Mouse (Mus musculus) adrenal gland (tissue): ENCODE measurements around the gene Sel1l.

ENCODE experiments used
- intact Hi-C: fragments of 180-260 bp; cut with DNase I; formaldehyde crosslinking; loops from one replicate; pipeline ENCODE4 v1.15.1; 2025
- microRNA-seq, 2 experiments: library from miRNA; unstranded; fragments of <30 nt; microRNA quantifications; one replicate each; pipeline ENCODE4; 2019

The Sel1l gene

DNA sequence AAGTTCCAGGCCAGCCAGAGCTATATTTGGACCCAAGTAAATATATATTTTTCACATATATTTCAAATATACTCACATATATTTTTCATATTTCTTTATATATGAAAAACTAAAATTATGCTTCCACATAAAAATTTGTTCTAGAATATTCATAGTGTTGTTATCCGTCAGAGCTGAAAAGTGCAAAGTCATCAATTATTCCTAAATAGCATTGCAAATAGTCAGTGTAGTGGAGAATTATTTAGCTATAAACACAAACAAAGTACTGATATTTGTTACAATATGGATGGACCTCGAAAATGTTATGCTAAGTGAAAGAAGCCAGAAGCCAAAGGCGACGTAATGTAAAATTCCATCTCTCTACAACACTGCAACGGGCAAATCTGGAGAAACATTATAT is 67.5 kb downstream of the Sel1l start:
- intact Hi-C loops: no loop called here

DNA sequence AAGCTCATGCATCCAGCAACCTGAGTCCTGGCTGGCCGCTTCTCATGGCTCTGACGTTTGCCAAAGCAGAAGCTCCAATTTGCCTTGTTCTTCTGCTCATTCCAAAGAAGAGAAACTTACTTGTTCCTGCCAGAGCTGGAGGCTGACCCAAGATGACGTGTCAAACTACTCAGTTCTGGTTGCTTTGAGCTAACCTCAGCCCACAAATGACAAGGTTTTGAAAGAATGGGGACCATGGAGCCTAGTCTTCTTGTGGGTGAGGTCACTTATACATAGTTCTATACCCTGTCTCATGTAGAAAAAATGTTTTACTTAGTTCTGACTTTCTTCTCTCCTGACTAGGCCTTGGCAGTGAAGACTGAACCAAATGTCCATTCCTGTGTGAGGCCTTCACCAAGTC is 68.4 kb downstream of the Sel1l start:
- intact Hi-C loops: no loop called here

DNA sequence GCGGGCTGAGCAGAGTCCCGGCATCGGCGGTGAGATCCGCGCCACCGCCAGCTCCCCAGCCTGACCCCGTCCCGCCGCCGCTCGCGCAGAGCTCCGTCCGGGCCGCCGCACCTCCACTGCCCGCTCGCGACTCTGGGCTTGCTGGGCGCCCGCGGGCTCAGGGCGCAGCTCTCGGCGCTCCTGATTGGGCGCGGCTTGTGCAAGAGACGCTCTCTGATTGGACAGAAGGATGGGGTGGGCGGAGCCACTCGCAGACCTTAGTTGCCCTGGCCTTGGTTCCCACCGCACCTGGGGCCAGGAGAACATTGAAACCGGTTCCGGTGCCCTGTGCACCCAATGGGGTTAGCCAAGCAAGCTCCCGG is 70.0 kb downstream of the Sel1l start:
- intact Hi-C loops: no loop called here

DNA sequence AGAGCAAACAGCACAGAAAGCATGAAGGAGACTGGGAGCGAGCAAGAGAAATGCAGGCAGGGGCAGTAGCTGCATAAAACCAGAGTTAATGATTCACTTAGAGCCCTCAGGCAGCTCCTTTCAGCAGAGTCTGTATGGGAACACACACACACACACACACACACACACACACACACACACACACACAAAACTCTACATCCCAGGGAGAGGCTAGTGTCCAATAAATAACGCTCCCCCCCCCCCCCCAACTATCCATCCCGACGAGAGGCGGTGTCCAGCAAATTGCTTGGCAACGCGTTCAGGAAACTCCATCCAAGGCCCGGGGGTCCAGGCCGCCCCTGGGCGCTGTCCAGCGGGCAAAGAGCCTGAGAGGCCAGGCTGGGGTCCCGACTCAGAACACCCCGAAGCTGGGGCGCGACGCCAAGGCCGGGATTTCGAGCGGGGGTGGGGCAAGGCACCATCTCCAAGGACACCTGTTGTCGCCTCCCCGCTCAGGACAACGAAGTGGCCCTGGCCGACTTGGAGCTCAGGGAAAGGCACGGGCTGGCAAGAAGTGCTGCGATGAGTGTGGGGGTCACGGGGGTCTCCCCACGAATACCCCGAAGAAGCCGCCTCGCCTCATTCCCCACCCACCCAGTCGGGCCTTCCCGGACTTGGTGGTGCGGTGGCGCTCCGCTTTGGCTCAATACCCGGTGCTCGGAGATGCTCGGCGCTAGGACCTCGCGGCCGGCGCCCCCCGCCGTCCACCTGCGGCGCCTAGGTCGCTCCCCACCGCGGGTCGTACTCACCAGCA is 70.5 kb downstream of the Sel1l start:
- intact Hi-C loops: no loop called here

GRCm38 (mm10) chr12:91776342-91776741 is 72.6 kb downstream of the Sel1l start:
- intact Hi-C loops: no loop called here

GRCm38 (mm10) chr12:91774811-91775284 is 74.1 kb downstream of the Sel1l start:
- intact Hi-C loops: no loop called here

DNA sequence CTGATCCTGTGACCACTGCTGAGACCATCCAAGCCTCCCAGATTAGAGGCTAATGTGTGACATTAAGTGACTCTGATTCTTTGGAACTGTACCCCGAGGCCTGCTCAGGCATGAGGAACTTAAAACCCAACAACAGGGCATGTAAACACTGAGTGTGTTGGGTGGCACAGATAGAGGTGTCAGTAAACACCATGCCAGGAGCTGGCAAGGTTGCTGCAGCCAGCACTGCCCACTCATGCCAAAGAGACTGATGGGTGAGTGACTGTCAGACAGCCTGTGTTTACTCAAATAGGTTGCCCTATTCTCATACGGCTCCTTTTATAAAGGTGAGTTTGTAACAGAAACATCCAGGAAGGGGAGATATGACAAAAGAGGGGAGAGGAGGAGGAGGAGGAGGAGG is 80.1 kb downstream of the Sel1l start:
- intact Hi-C loops: no loop called here

DNA sequence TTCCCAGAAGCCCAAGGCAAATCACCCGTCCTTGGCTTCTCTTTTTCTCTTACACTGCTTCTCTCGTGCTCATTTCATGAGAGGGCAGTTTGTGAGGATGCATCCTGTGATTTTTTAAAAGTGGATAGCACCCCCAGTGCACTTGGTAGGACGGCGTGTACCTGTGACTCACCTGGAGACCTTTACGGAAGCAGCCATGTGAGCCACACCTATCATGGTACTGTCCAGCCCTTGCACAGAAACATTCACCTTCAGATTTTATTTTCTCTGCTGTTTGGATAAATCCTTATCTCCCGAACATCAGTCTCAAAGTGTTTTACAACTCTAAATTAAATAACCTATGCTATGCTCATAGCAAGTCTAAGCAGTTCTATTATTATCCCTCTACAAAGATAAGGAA is 80.8 kb downstream of the Sel1l start:
- intact Hi-C loops: no loop called here

GRCm38 (mm10) chr12:91766338-91767107 is 82.4 kb downstream of the Sel1l start:
- intact Hi-C loops: no loop called here

GRCm38 (mm10) chr12:91765504-91765903 is 83.5 kb downstream of the Sel1l start:
- intact Hi-C loops: no loop called here

GRCm38 (mm10) chr12:91765054-91765453 is 83.9 kb downstream of the Sel1l start:
- intact Hi-C loops: no loop called here

DNA sequence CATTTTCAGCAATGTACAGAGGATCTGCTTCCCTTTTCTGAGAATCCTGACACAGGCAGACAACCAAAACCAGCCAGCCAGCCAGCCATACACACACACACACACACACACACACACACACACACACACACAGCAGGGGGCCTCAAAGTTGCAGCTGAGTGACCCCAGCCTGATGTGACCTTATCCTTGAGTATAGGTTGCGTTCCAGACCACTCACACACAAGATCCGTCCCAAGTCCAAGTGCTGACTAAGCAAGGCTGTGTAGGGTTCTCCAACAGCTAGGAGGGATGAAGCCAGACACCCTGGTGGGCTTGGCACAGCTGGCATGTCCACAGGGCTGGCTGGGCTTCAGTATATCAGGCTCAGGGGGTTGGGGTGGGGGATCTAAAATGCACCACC is 84.5 kb downstream of the Sel1l start:
- intact Hi-C loops: no loop called here

GRCm38 (mm10) chr12:91759836-91760235 is 89.1 kb downstream of the Sel1l start:
- intact Hi-C loops: no loop called here

DNA sequence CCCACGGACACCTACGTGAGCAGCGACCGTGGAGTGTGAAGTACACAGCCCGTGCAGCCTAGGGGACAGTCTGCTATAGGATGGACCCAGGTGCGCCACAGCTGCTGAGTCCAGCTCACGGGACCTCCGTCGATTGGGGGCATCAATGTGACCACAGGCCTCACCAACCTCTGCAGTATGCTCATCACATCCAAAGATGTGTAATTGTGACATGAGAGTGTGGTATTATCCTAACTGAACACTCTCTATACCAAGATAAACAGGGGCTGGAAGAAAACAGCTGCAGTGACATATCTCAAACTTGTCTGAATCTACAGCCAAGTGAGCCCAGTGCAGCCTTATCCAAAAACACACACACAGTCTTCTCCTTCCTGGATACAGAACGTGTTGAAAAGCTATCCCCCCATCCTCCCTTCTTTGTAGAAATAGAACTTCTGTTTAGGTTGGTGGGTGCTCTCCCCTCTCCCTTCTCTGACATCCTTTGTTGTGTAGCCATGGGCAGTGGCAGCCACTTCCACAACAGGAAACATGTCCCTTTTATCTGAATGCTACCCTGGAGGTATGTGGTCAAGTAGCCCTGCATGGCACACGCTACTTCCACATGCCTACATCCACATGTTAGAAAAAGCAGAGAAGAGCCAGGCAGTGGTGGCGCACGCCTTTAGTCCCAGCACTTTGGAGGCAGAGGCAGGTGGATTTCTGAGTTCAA is 90.9 kb downstream of the Sel1l start:
- intact Hi-C loops: no loop called here

DNA sequence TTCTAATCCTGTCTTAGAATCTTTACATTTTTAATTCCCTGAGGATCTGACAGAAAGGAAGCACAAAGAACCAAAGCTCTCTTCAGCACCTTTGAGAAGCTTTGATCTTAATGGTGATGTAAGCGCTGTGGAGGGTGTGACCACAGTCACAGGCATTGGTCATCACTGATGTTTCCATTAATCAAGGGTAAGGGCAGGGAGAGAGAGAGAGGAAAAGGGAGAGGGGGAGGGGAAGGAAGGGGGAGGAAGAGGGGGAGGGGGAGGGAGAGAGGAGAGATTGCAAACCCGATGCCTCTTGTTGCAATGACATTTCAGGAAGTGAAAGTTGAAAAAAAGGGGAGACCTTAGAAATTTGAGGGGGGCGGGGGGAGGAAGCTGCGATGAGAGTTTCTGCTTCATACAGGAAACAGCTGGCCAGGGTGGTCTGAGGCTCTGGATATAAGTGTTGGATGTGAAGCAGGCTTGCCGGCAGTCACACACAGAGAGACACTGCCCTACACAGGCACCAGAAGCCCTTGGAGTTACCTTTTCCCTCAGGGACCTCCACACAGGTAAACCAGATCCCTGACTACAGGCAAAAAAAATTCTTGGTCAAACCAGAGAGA is 92.3 kb downstream of the Sel1l start:
- intact Hi-C loops: no loop called here

Small RNAs within 50 kb of the gene (microRNA-seq; reads per million reads assigned to microRNA genes)
- gene Gm22015: 0 reads per million in 2 experiments
